Mouse (Mus musculus) olfactory bulb, adult 2 months (tissue): ENCODE data around the gene Hoxd9. TPM values are rescaled to one million over a fixed set of nuclear protein-coding genes. Genes with fewer than 3 reads are reported as not detected.

ENCODE experiments used
- H3K27ac ChIP-seq: fragments of 200-500 bp; 2 replicates; pipeline ENCODE4 v1.5.1; 2012; ENCODE audit warnings: low read depth, low read length; ENCODE audit not compliant: insufficient read depth
- H3K4me1 ChIP-seq: fragments of 200-500 bp; 2 replicates; pipeline ENCODE4 v1.6.1; 2012; ENCODE audit warnings: low read length; ENCODE audit not compliant: control insufficient read depth, insufficient read depth
- H3K4me3 ChIP-seq: fragments of 200-500 bp; 2 replicates; pipeline ENCODE4 v1.5.1; 2012; ENCODE audit warnings: mild to moderate bottlenecking, low read depth, low read length, moderate library complexity; ENCODE audit not compliant: insufficient read depth
- CTCF ChIP-seq: fragments of 200-500 bp; IDR thresholded peaks from 2 replicates; pipeline ENCODE4 v1.5.1; 2012; ENCODE audit warnings: low read depth, mild to moderate bottlenecking, low read length, moderate library complexity; ENCODE audit not compliant: insufficient read depth
- POLR2A ChIP-seq: fragments of 200-500 bp; IDR thresholded peaks from 2 replicates; pipeline ENCODE4 v1.6.1; 2012; ENCODE audit warnings: mild to moderate bottlenecking, low read depth, low read length, moderate library complexity; ENCODE audit not compliant: insufficient read depth
- WGBS: fragments of 180-500 bp; shearing (Covaris S2); methylation state at CpG from one replicate; pipeline ENCODE4 v1.1.7; 2018; 5-methylcytosine and 5-hydroxymethylcytosine counted together
- polyA plus RNA-seq: library from polyadenylated mRNA; stranded (reverse); fragments of >200 nt; gene quantifications from 2 replicates; pipeline ENCODE4 v1.2.4, GENCODE M21; 2012; ENCODE audit warnings: low replicate concordance; ENCODE audit not compliant: missing spikeins, insufficient read depth, insufficient read length

The Hoxd9 gene
- polyA plus RNA-seq, 1 experiment = not detected

GRCm38 (mm10) chr2:74714156-74714789, 16.7 kb downstream of the Hoxd9 start:
- Histone ChIP-seq H3K27ac (no peak overlapping the region), H3K4me1 (peaks cover 10% of the 10 kb centered on the region; the same call in 1 of the 2 replicates), H3K4me3 (no peak overlapping the region)
- TF ChIP-seq CTCF = no peak
- TF ChIP-seq POLR2A = no peak
- WGBS = 9% methylated on average over 18 of the region's 18 CpGs

- WGBS = 1% methylated on average over 14 of the region's 14 CpGs
- peaks cover 10% of the 10 kb centered on the region; the same call in 1 of the 2 replicates for H3K4me1 ChIP-seq
- TF ChIP-seq POLR2A (no peak), CTCF (no peak)
- H3K4me3 ChIP-seq = no peak overlapping the region
- H3K27ac ChIP-seq = no peak overlapping the region
These were observed 17.4 kb downstream of the Hoxd9 start for GRCm38 (mm10) chr2:74714881-74715280.

- peak overlapping the region; percentile 9; the same call in 1 of the 2 replicates for H3K4me3 ChIP-seq
- peaks cover 10% of the 10 kb centered on the region; the same call in 1 of the 2 replicates for H3K4me1 ChIP-seq
- H3K27ac ChIP-seq = no peak overlapping the region
- peak; percentile 68; the same call in 1 of the 2 replicates for TF ChIP-seq CTCF
- TF ChIP-seq POLR2A = no peak
- WGBS = 4% methylated on average over 26 of the region's 26 CpGs
These were observed 18.1 kb downstream of the Hoxd9 start for GRCm38 (mm10) chr2:74715504-74716241.

- no peak overlapping the region for H3K27ac ChIP-seq
- TF ChIP-seq CTCF (no peak), POLR2A (no peak)
- H3K4me3 ChIP-seq = no peak overlapping the region
- WGBS = 7% methylated on average over 2 of the region's 2 CpGs
- H3K4me1 ChIP-seq = 0 out of 2 replicates have a peak, but pooled peaks cover 3% of the 10 kb centered on the region
These were observed 22.9 kb downstream of the Hoxd9 start for GRCm38 (mm10) chr2:74720384-74720783.

GRCm38 (mm10) chr2:74720955-74721491, 23.5 kb downstream of the Hoxd9 start:
- TF ChIP-seq POLR2A = no peak
- TF ChIP-seq CTCF = no peak
- H3K27ac ChIP-seq = no peak overlapping the region
- H3K4me1 ChIP-seq = no peaks in the 10 kb centered on the region
- no peak overlapping the region for H3K4me3 ChIP-seq
- WGBS = 8% methylated on average over 5 of the region's 5 CpGs

GRCm38 (mm10) chr2:74721882-74722281, 24.4 kb downstream of the Hoxd9 start:
- 7% methylated on average over 6 of the region's 6 CpGs for WGBS
- no peak overlapping the region for H3K4me3 ChIP-seq
- no peaks in the 10 kb centered on the region for H3K4me1 ChIP-seq
- H3K27ac ChIP-seq = no peak overlapping the region
- TF ChIP-seq POLR2A (no peak), CTCF (no peak)

GRCm38 (mm10) chr2:74722949-74723348, 25.4 kb downstream of the Hoxd9 start:
- 5% methylated on average over 8 of the region's 8 CpGs for WGBS
- TF ChIP-seq CTCF (no peak), POLR2A (no peak)
- H3K4me1 ChIP-seq = no peaks in the 10 kb centered on the region
- H3K27ac ChIP-seq = no peak overlapping the region
- H3K4me3 ChIP-seq = no peak overlapping the region

GRCm38 (mm10) chr2:74724244-74725015, 26.9 kb downstream of the Hoxd9 start:
- Histone ChIP-seq H3K4me3 (no peak overlapping the region), H3K4me1 (no peaks in the 10 kb centered on the region), H3K27ac (no peak overlapping the region)
- 17% methylated on average over 7 of the region's 7 CpGs for WGBS
- no peak for TF ChIP-seq POLR2A
- TF ChIP-seq CTCF = no peak

GRCm38 (mm10) chr2:74725171-74725570, 27.6 kb downstream of the Hoxd9 start:
- H3K27ac ChIP-seq = no peak overlapping the region
- 6% methylated on average over 17 of the region's 17 CpGs for WGBS
- no peaks in the 10 kb centered on the region for H3K4me1 ChIP-seq
- TF ChIP-seq CTCF (no peak), POLR2A (no peak)
- H3K4me3 ChIP-seq = no peak overlapping the region
